20 mouse cellular contexts compared by ENCODE assay signal in genomic region chr3:109031626-109032025, GRCm38 (mm10). TPM values are rescaled to one million over a fixed set of nuclear protein-coding genes. Genes with fewer than 3 reads are reported as not detected.
"Had no signal": no experiment of that assay in that cellular context is flagged by ENCODE, and none has a peak within 500 bp of the region (broad histone marks: within the 10 kb centered on the region; RNA-seq: fewer than 3 reads in every experiment).

No protein-coding gene starts in this region.

- H3K36me3 ChIP-seq: limb, embryonic 15.5 days; midbrain, embryonic 12.5 days; neural tube, embryonic 13.5 days had no signal

- DNase-seq: kidney, adult 11 months; kidney, adult 9 months; lung, postnatal 10 days; retina, postnatal 1 day; right cerebral cortex, postnatal 4 days; thymus, adult 18-20 months; thymus, postnatal 14 days had no signal

- H3K9ac ChIP-seq: limb, embryonic 15.5 days; liver, embryonic 14.5 days; neural tube, embryonic 13.5 days had no signal

- H3K9me3 ChIP-seq: limb, embryonic 15.5 days; midbrain, embryonic 12.5 days; neural tube, embryonic 13.5 days had no signal

- H3K27me3 ChIP-seq: limb, embryonic 15.5 days; midbrain, embryonic 12.5 days; neural tube, embryonic 13.5 days had no signal

- ATAC-seq: midbrain, embryonic 16.5 days had no signal

- H3K4me3 ChIP-seq: left cerebral cortex, adult 2 months; limb, embryonic 15.5 days; midbrain, embryonic 12.5 days; neural tube, embryonic 13.5 days had no signal

- H3K4me2 ChIP-seq: limb, embryonic 15.5 days; midbrain, embryonic 12.5 days; neural tube, embryonic 13.5 days had no signal

- H3K27ac ChIP-seq: kidney, postnatal 0 days; left cerebral cortex, adult 2 months; liver, embryonic 14.5 days; neural tube, embryonic 13.5 days had no signal

RNA-seq across cellular contexts. Expression of gene Slc25a54, which starts 48.6 kb away (rescaled TPM):
- total RNA-seq: layer of hippocampus, adult 8-10 months; layer of hippocampus, postnatal 14 days; left cerebral cortex, adult 2 months; left cerebral cortex, postnatal 14 days; megakaryocyte-erythroid progenitor cell, adult 5-6 weeks had no signal
- polyA plus RNA-seq: kidney, postnatal 0 days; limb, embryonic 11.5 days; limb, embryonic 15.5 days; liver, embryonic 14.5 days; midbrain, embryonic 12.5 days; midbrain, embryonic 16.5 days; neural tube, embryonic 13.5 days; spleen, adult 2 months had no signal
